Mouse (Mus musculus) E14TG2a.4 (cell line): ENCODE measurements around the gene Id2.
A peak's percentile ranks its signal among the peaks of the same experiment; 100 is the strongest.

Experiments used
- H3K27me3 ChIP-seq: 2 replicates; pipeline ENCODE4 v1.6.1; 2014; ENCODE audit warnings: low read length, control low read depth; ENCODE audit not compliant: insufficient read depth
- H3K36me3 ChIP-seq: 2 replicates; pipeline ENCODE4 v1.6.1; 2014; ENCODE audit warnings: low read length, control low read depth; ENCODE audit not compliant: insufficient read depth
- H3K4me1 ChIP-seq: replicated peaks from 2 replicates; pipeline ENCODE4 v1.6.1; 2014; ENCODE audit warnings: low read depth, low read length, control low read depth
- H3K4me3 ChIP-seq: replicated peaks from 2 replicates; pipeline ENCODE4 v1.5.1; 2014; ENCODE audit warnings: mild to moderate bottlenecking, low read length
- H3K9me3 ChIP-seq: 2 replicates; pipeline ENCODE4 v1.6.1; 2014; ENCODE audit warnings: low read length, control low read depth
- CTCF ChIP-seq: conservative IDR thresholded peaks from 2 replicates; pipeline ENCODE4 v1.5.1; 2014; ENCODE audit warnings: low read length
- NANOG ChIP-seq: IDR thresholded peaks from 2 replicates; pipeline ENCODE4 v1.6.1; 2014; ENCODE audit warnings: borderline replicate concordance, low read length, mixed read lengths
- POU5F1 ChIP-seq: IDR thresholded peaks from 2 replicates; pipeline ENCODE4 v1.6.1; 2014; ENCODE audit warnings: low read length, borderline replicate concordance

Gene Id2

GRCm38 (mm10) chr12:25095974-25096639, 833 bp downstream of the Id2 start:
- Histone ChIP-seq H3K9me3 (no peaks in the 10 kb centered on the region), H3K36me3 (no peaks in the 10 kb centered on the region), H3K27me3 (peaks cover 39% of the 10 kb centered on the region), H3K4me1 (peaks cover 58% of the 10 kb centered on the region), H3K4me3 (peak overlapping the region; percentile 87)
- TF ChIP-seq NANOG, result no peak
- no peak for TF ChIP-seq CTCF
- no peak for TF ChIP-seq POU5F1

DNA sequence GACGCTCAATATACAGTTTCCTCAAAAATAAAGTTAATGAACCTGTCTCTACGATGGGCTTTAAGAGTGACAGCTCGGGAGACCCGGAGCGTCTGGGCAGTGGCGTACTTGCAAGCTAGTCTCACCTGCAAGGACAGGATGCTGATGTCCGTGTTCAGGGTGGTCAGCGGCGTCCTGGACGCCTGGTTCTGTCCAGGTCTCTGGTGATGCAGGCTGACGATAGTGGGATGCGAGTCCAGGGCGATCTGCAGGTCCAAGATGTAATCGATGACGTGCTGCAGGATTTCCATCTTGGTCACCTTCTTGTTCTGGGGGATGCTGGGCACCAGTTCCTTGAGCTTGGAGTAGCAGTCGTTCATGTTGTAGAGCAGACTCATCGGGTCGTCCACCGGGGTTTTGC, 1.4 kb downstream of the Id2 start:
- peaks cover 58% of the 10 kb centered on the region for H3K4me1 ChIP-seq
- no peak for TF ChIP-seq CTCF
- no peak for TF ChIP-seq NANOG
- no peak for TF ChIP-seq POU5F1
- no peaks in the 10 kb centered on the region for H3K36me3 ChIP-seq
- no peaks in the 10 kb centered on the region for H3K9me3 ChIP-seq
- H3K4me3 ChIP-seq, result peak overlapping the region; percentile 87
- peaks cover 34% of the 10 kb centered on the region for H3K27me3 ChIP-seq

DNA sequence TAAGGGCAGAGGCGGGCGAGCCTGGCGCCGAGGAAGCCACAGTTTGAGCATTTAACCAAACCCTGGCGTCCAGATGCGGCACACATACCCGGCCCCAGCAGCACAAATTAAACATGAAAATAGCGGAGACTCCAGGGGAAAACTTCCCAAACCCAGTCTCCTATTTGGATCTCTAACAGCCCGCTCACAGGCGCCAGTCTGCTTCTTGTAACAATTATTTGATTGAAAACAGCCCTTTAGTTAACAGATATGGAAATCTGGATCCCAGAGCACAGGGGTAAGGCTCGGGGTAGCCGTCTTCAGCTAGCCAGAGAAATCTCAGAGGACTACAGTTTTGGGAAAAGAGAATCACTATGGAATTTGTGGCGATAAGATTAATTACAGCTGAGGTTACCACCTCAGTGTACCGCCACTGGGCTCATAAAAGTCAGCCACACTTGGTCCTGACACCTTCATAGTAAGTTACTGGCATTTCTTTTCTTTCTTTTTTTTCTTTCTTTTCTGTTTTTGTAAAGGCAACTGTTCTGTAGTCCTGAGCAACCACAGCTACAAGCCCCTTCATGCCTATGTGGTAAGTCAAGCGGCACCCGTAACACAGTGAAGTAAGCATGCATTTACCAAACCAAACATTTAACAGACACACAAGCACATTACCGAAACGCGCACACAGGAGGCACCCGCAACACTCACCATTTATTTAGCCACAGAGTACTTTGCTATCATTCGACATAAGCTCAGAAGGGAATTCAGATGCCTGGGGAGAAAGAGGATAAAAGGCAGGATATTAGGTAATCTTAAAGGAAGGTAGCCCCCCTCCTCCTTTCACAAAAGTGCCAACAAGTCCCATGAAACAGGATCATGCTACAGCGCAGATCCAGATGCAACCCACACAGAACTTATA, 2.1 kb downstream of the Id2 start:
- no peaks in the 10 kb centered on the region for H3K36me3 ChIP-seq
- H3K4me1 ChIP-seq, result peaks cover 53% of the 10 kb centered on the region
- no peaks in the 10 kb centered on the region for H3K9me3 ChIP-seq
- peaks cover 28% of the 10 kb centered on the region for H3K27me3 ChIP-seq
- no peak for TF ChIP-seq POU5F1
- TF ChIP-seq NANOG, result no peak
- no peak for TF ChIP-seq CTCF
- peak overlapping the region; percentile 87 for H3K4me3 ChIP-seq

DNA sequence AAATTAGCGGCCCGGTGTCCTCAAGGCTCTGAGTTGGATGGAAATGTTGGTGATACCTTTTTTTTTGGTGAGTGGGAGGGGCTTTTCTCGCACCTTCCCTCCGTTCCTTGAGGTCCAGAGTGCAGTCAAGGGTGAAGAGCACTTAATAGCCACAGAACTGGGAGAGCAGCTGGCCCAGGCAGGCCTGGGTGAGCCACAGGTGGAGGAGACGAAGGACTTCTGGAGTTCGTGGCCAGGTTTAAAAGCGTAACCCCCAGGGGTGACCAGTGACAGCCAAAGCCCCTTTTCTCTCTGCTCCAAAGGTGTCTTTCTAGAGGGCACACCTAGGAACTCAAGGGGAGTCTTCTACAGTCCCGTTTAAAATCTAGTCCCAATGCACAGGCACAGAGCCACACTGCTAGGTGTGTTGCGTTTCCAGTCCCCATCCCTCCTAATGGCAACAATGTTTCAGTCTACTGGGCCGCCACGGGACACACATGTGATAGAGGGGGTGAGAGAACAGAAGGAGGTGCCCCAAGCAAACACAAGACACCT, 3.6 kb downstream of the Id2 start:
- TF ChIP-seq CTCF (no peak), POU5F1 (no peak), NANOG (no peak)
- no peaks in the 10 kb centered on the region for H3K36me3 ChIP-seq
- H3K4me3 ChIP-seq, result peak overlapping the region; percentile 66
- no peaks in the 10 kb centered on the region for H3K9me3 ChIP-seq
- H3K4me1 ChIP-seq, result peaks cover 49% of the 10 kb centered on the region
- peaks cover 28% of the 10 kb centered on the region for H3K27me3 ChIP-seq

DNA sequence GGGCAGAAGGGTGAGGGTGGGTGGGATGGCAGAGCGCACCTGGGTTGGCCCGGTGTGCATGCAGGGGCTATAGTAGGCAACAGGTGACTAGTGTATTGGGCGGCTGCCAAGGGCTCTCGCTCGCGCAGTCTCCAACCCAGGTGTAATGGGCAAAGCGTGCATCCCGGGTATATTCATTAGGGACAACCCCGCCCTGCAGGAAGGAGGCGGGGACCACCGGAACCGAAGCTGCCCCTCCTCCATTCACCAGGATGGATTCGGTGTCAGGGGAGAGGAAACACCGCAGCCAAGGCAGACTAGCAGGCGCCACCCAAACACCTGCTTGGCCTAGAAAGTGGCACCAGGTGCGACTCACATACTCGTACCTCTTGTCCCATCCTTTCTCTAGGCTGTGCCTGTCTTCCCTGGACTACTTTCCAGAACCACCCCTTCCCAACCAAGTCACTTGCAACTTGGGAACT, 4.2 kb downstream of the Id2 start:
- H3K36me3 ChIP-seq, result no peaks in the 10 kb centered on the region
- no peaks in the 10 kb centered on the region for H3K9me3 ChIP-seq
- TF ChIP-seq CTCF, result no peak
- no peak for TF ChIP-seq POU5F1
- no peak for TF ChIP-seq NANOG
- peaks cover 27% of the 10 kb centered on the region for H3K27me3 ChIP-seq
- H3K4me1 ChIP-seq, result peaks cover 45% of the 10 kb centered on the region
- peak overlapping the region; percentile 66 for H3K4me3 ChIP-seq

GRCm38 (mm10) chr12:25092027-25092704, 4.8 kb downstream of the Id2 start:
- Histone ChIP-seq H3K27me3 (peaks cover 22% of the 10 kb centered on the region), H3K4me1 (peaks cover 39% of the 10 kb centered on the region), H3K9me3 (no peaks in the 10 kb centered on the region), H3K36me3 (no peaks in the 10 kb centered on the region), H3K4me3 (peak overlapping the region; percentile 66)
- TF ChIP-seq NANOG, result no peak
- peak; percentile 86 for TF ChIP-seq CTCF

GRCm38 (mm10) chr12:25089433-25089832, 7.5 kb downstream of the Id2 start:
- Histone ChIP-seq H3K27me3 (peaks cover 12% of the 10 kb centered on the region), H3K4me1 (peaks cover 31% of the 10 kb centered on the region), H3K4me3 (no peak overlapping the region), H3K9me3 (no peaks in the 10 kb centered on the region), H3K36me3 (no peaks in the 10 kb centered on the region)
- TF ChIP-seq POU5F1, result no peak
- TF ChIP-seq NANOG, result no peak
- no peak for TF ChIP-seq CTCF

DNA sequence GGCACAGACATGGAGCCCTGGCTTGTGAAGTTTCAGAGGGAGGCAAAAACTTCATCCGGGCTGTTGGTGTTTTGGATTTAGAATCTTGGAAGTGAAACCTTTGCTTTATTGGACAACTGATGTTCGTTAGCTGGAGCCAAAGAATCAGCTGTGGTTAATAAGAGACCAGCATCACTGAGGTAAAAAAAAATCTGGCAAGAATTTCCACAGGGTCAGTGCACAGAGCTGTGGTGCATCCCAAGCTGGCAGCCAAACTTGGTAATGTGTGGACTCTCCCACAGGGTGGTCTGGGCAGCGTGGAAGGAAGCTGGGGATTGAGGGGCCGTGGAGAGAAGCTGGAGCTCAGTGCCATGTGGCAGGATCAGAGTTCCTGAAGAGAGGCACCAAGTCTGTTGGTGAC, 10.0 kb downstream of the Id2 start:
- no peak for TF ChIP-seq NANOG

More for the DNA sequence above, 10.0 kb downstream of the Id2 start:
- Histone ChIP-seq H3K27me3 (peaks cover 5% of the 10 kb centered on the region; the same call in 1 of the 2 replicates), H3K36me3 (no peaks in the 10 kb centered on the region), H3K4me3 (no peak overlapping the region), H3K4me1 (peaks cover 29% of the 10 kb centered on the region), H3K9me3 (no peaks in the 10 kb centered on the region)
